Mouse (Mus musculus): Measurements from ENCODE around the gene Slc7a8. TPM values are rescaled to one million over a fixed set of nuclear protein-coding genes. Genes with fewer than 3 reads are reported as not detected.

Gene Slc7a8
- polyA plus RNA-seq, 1 experiment from 2014 or later = 5.6 TPM

- Histone ChIP-seq H3K36me3 (ENCODE audit: control insufficient read depth, insufficient read depth, low read length) (no peaks in the 10 kb centered on the region), H3K4me2 (no peak overlapping the region), H3K9me3 (replicated peaks; ENCODE audit: control insufficient read depth, low read length) (no peaks in the 10 kb centered on the region), H3K4me1 (ENCODE audit: control insufficient read depth, insufficient read depth, low read length) (no peaks in the 10 kb centered on the region), H3K27me3 (ENCODE audit: control insufficient read depth, insufficient read depth, low read length) (no peaks in the 10 kb centered on the region), H3K4me3 (ENCODE audit: low read depth, low read length) (no peak overlapping the region), H3K9ac (ENCODE audit: low read depth, low read length) (no peak overlapping the region), H3K27ac (ENCODE audit: low read depth, low read length) (no peak overlapping the region)
- no peak for ATAC-seq (replicated peaks; ENCODE audit: insufficient number of reproducible peaks, low FRiP score, low TSS enrichment)
- 63% methylated on average over 5 of the region's 5 CpGs for WGBS (ENCODE audit: insufficient replicate concordance)
Observed at GRCm38 (mm10) chr14:54727565-54727964, 54.2 kb downstream of the Slc7a8 start.

DNA sequence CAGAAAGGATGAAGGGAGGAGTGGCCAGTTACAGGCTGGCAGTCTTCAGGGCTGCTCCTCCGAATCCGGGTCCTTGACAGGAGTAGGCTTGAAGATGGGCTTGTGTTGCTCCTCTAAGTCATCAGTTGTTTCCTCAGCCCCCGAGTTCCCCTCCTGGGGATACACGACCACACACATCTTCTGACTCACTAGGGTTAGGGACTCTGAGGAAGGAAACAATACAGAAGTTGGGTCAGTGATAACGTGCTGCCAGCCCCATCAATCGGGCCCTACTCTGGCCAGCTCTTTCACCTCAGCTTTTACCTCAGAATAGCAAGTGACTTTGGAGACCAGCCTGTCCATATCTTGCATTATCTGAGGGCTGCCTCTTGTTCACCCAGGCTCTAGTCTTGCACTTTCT is 57.7 kb downstream of the Slc7a8 start:
- Histone ChIP-seq H3K4me1 (ENCODE audit: control insufficient read depth, insufficient read depth, low read length) (no peaks in the 10 kb centered on the region), H3K27me3 (ENCODE audit: control insufficient read depth, insufficient read depth, low read length) (no peaks in the 10 kb centered on the region), H3K36me3 (ENCODE audit: control insufficient read depth, insufficient read depth, low read length) (no peaks in the 10 kb centered on the region), H3K4me3 (ENCODE audit: low read depth, low read length) (no peak overlapping the region), H3K4me2 (no peak overlapping the region), H3K9ac (ENCODE audit: low read depth, low read length) (no peak overlapping the region), H3K27ac (ENCODE audit: low read depth, low read length) (no peak overlapping the region), H3K9me3 (replicated peaks; ENCODE audit: control insufficient read depth, low read length) (no peaks in the 10 kb centered on the region)
- WGBS (ENCODE audit: insufficient replicate concordance) = 55% methylated on average over 6 of the region's 6 CpGs
- ATAC-seq (replicated peaks; ENCODE audit: insufficient number of reproducible peaks, low FRiP score, low TSS enrichment) = no peak

DNA sequence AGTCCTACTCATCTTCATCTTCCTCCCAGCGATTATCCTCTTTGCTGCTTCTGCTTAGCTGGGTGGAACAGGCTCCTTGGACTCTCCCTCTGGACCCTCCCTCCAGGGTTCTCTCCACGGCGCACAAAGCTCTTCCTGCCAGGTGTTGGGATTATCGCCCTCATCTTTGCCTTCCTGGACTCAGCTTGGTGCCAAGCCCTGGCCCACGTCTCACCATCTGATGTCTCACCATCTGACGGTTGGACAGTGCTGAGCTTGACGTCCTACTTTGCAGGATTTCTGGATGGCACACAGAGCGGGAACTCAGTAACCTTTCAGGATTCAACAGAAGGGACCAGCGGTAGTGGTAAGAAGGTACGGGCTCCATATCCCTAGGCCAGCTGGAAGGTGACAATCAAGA is 60.0 kb downstream of the Slc7a8 start:
- H3K4me2 ChIP-seq = no peak overlapping the region
- H3K36me3 ChIP-seq (ENCODE audit: control insufficient read depth, insufficient read depth, low read length) = no peaks in the 10 kb centered on the region
- ATAC-seq (replicated peaks; ENCODE audit: insufficient number of reproducible peaks, low FRiP score, low TSS enrichment) = no peak
- H3K4me1 ChIP-seq (ENCODE audit: control insufficient read depth, insufficient read depth, low read length) = no peaks in the 10 kb centered on the region
- WGBS (ENCODE audit: insufficient replicate concordance) = 76% methylated on average over 10 of the region's 10 CpGs
- no peak overlapping the region for H3K9ac ChIP-seq (ENCODE audit: low read depth, low read length)
- H3K4me3 ChIP-seq (ENCODE audit: low read depth, low read length) = no peak overlapping the region
- H3K27ac ChIP-seq (ENCODE audit: low read depth, low read length) = no peak overlapping the region
- no peaks in the 10 kb centered on the region for H3K27me3 ChIP-seq (ENCODE audit: control insufficient read depth, insufficient read depth, low read length)
- no peaks in the 10 kb centered on the region for H3K9me3 ChIP-seq (replicated peaks; ENCODE audit: control insufficient read depth, low read length)

DNA sequence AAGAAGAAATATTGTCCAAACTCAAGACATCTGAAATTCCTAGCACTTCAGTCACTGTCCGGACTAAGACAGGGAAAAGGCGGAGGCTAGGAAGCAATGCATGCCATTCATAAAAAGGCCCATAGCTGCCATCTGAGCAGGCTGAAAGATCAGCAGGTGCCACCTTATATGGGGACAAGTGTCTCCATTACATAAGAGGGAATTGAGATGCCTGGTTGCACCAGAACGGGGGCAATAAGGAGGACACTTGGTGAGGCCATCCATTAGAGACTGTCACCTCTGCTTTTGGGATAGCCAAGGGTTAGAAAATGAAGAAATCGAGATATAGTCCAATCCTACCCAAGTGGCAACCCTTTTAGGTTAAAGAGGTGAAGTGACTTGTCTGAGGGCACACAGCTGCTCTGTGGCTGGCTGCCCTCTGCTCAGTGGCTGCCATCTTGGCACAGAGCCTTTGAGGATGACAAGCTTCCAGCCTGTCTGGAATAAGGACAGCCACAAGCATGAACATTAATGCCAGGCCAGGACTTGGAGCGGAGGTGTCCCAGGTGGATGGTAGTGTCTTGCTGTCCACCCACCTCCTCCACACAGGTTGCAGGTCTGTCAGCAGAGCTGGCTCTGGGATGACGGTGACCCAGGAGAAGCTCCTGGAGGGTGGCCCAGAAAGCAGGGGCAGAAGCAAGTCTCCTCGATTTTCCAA is 60.9 kb downstream of the Slc7a8 start:
- Histone ChIP-seq H3K27me3 (ENCODE audit: control insufficient read depth, insufficient read depth, low read length) (no peaks in the 10 kb centered on the region), H3K4me1 (ENCODE audit: control insufficient read depth, insufficient read depth, low read length) (no peaks in the 10 kb centered on the region), H3K4me2 (no peak overlapping the region), H3K4me3 (ENCODE audit: low read depth, low read length) (no peak overlapping the region), H3K27ac (ENCODE audit: low read depth, low read length) (no peak overlapping the region), H3K36me3 (ENCODE audit: control insufficient read depth, insufficient read depth, low read length) (no peaks in the 10 kb centered on the region), H3K9me3 (replicated peaks; ENCODE audit: control insufficient read depth, low read length) (no peaks in the 10 kb centered on the region), H3K9ac (ENCODE audit: low read depth, low read length) (no peak overlapping the region)
- ATAC-seq (replicated peaks; ENCODE audit: insufficient number of reproducible peaks, low FRiP score, low TSS enrichment) = no peak
- WGBS (ENCODE audit: insufficient replicate concordance) = 85% methylated on average over 7 of the region's 7 CpGs

GRCm38 (mm10) chr14:54720041-54720440 is 61.7 kb downstream of the Slc7a8 start:
- Histone ChIP-seq H3K4me1 (ENCODE audit: control insufficient read depth, insufficient read depth, low read length) (no peaks in the 10 kb centered on the region), H3K27me3 (ENCODE audit: control insufficient read depth, insufficient read depth, low read length) (no peaks in the 10 kb centered on the region), H3K27ac (ENCODE audit: low read depth, low read length) (no peak overlapping the region), H3K9me3 (replicated peaks; ENCODE audit: control insufficient read depth, low read length) (no peaks in the 10 kb centered on the region), H3K9ac (ENCODE audit: low read depth, low read length) (no peak overlapping the region), H3K4me3 (ENCODE audit: low read depth, low read length) (no peak overlapping the region), H3K4me2 (no peak overlapping the region), H3K36me3 (ENCODE audit: control insufficient read depth, insufficient read depth, low read length) (no peaks in the 10 kb centered on the region)
- no peak for ATAC-seq (replicated peaks; ENCODE audit: insufficient number of reproducible peaks, low FRiP score, low TSS enrichment)
- 87% methylated on average over 11 of the region's 11 CpGs for whole genome bisulfite sequencing (ENCODE audit: insufficient replicate concordance)

DNA sequence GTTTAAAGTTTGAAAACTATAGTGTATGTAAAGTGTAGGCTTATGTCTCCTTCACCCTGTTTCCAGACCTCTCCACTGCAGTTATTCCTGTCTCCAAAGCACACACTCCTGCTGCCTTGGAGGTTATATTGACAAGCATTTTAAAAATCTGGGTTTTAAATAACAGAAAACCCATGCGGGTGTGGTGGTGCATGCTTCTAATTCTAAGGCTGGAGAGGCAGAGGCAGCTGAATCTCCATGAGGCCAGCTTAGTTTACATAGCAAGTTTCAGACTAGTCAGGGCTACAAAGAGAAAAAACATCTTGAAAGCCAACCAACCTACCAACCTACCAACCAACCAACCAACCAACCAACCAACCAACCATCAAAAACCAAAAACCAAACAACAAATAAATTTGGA is 66.3 kb downstream of the Slc7a8 start:
- no peak overlapping the region for H3K4me2 ChIP-seq
- no peak for ATAC-seq (replicated peaks; ENCODE audit: insufficient number of reproducible peaks, low FRiP score, low TSS enrichment)
- H3K4me3 ChIP-seq (ENCODE audit: low read depth, low read length) = no peak overlapping the region
- H3K9me3 ChIP-seq (replicated peaks; ENCODE audit: control insufficient read depth, low read length) = no peaks in the 10 kb centered on the region
- no peak overlapping the region for H3K27ac ChIP-seq (ENCODE audit: low read depth, low read length)
- H3K4me1 ChIP-seq (ENCODE audit: control insufficient read depth, insufficient read depth, low read length) = peaks cover 2% of the 10 kb centered on the region; the same call in 1 of the 2 replicates
- no peaks in the 10 kb centered on the region for H3K36me3 ChIP-seq (ENCODE audit: control insufficient read depth, insufficient read depth, low read length)
- no peaks in the 10 kb centered on the region; the same call in 1 of the 2 replicates for H3K27me3 ChIP-seq (ENCODE audit: control insufficient read depth, insufficient read depth, low read length)
- 58% methylated on average over 1 of the region's 1 CpGs for WGBS (ENCODE audit: insufficient replicate concordance)
- no peak overlapping the region for H3K9ac ChIP-seq (ENCODE audit: low read depth, low read length)

DNA sequence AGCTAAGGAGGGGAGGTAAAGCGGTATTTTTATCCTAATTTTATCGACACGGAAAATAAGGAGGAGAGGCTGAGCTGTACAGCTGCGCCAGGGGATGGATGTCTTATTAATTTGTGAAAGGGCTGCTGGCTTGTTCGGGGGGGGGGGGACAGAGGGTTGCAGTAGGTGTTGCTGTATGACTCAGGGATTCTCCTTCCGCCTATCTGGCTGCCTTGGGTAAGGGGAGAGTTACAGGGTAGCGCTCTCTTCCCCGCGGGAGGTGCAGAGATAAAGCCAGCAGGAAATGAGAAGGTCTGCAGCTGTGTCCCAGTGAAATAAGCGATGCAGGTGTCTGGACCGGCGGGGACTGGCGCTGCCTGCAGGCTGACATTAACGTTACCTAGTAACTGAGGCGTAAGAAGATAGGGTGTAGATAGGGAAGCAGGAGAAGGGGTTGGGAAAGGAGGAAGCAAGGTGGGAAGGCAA is 67.1 kb downstream of the Slc7a8 start:
- H3K9me3 ChIP-seq (replicated peaks; ENCODE audit: control insufficient read depth, low read length) = no peaks in the 10 kb centered on the region
- H3K27me3 ChIP-seq (ENCODE audit: control insufficient read depth, insufficient read depth, low read length) = no peaks in the 10 kb centered on the region; the same call in 1 of the 2 replicates
- H3K36me3 ChIP-seq (ENCODE audit: control insufficient read depth, insufficient read depth, low read length) = no peaks in the 10 kb centered on the region
- no peak overlapping the region for H3K27ac ChIP-seq (ENCODE audit: low read depth, low read length)
- H3K4me1 ChIP-seq (ENCODE audit: control insufficient read depth, insufficient read depth, low read length) = peaks cover 2% of the 10 kb centered on the region; the same call in 1 of the 2 replicates
- no peak overlapping the region for H3K9ac ChIP-seq (ENCODE audit: low read depth, low read length)
- H3K4me3 ChIP-seq (ENCODE audit: low read depth, low read length) = peak overlapping the region; percentile 35
- no peak for ATAC-seq (replicated peaks; ENCODE audit: insufficient number of reproducible peaks, low FRiP score, low TSS enrichment)
- peak overlapping the region; percentile 75 for H3K4me2 ChIP-seq
- WGBS (ENCODE audit: insufficient replicate concordance) = 1% methylated on average over 15 of the region's 15 CpGs

- Histone ChIP-seq H3K9ac (ENCODE audit: low read depth, low read length) (no peak overlapping the region), H3K4me1 (ENCODE audit: control insufficient read depth, insufficient read depth, low read length) (peaks cover 2% of the 10 kb centered on the region; the same call in 1 of the 2 replicates), H3K9me3 (replicated peaks; ENCODE audit: control insufficient read depth, low read length) (no peaks in the 10 kb centered on the region), H3K4me3 (ENCODE audit: low read depth, low read length) (peak overlapping the region; percentile 35), H3K36me3 (ENCODE audit: control insufficient read depth, insufficient read depth, low read length) (no peaks in the 10 kb centered on the region), H3K27me3 (ENCODE audit: control insufficient read depth, insufficient read depth, low read length) (no peaks in the 10 kb centered on the region; the same call in 1 of the 2 replicates), H3K27ac (ENCODE audit: low read depth, low read length) (no peak overlapping the region), H3K4me2 (peak overlapping the region; percentile 75)
- under 1% methylated on average over 13 of the region's 13 CpGs for WGBS (ENCODE audit: insufficient replicate concordance)
- no peak for ATAC-seq (replicated peaks; ENCODE audit: insufficient number of reproducible peaks, low FRiP score, low TSS enrichment)
Observed at GRCm38 (mm10) chr14:54714121-54714520, 67.6 kb downstream of the Slc7a8 start.

DNA sequence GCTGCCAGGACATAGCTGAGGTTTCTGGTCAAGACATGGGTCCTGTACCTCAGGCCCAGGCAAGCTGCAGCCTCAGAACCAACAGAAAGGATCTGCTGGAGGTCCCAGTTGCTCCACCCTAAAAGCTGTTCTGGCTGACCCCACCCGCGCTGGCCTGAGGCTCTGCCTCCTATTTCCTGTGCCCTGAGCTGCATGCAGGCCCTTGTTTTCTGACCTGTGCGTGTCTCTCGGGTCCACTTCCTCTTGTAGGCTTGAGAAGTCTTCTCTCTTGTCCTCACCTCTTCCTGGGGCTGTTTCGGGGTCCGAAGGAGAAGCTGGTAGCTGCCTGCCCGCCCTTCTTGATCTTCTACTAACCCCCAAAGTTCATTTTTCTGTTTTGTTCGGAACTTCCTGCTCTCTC is 68.9 kb downstream of the Slc7a8 start:
- H3K27me3 ChIP-seq (ENCODE audit: control insufficient read depth, insufficient read depth, low read length) = no peaks in the 10 kb centered on the region; the same call in 1 of the 2 replicates
- no peak for ATAC-seq (replicated peaks; ENCODE audit: insufficient number of reproducible peaks, low FRiP score, low TSS enrichment)

More for the DNA sequence above, 68.9 kb downstream of the Slc7a8 start:
- Histone ChIP-seq H3K27ac (ENCODE audit: low read depth, low read length) (no peak overlapping the region; the same call in 1 of the 2 replicates), H3K9ac (ENCODE audit: low read depth, low read length) (no peak overlapping the region), H3K9me3 (replicated peaks; ENCODE audit: control insufficient read depth, low read length) (no peaks in the 10 kb centered on the region), H3K4me3 (ENCODE audit: low read depth, low read length) (no peak overlapping the region), H3K4me2 (no peak overlapping the region), H3K4me1 (ENCODE audit: control insufficient read depth, insufficient read depth, low read length) (peaks cover 2% of the 10 kb centered on the region; the same call in 1 of the 2 replicates), H3K36me3 (ENCODE audit: control insufficient read depth, insufficient read depth, low read length) (no peaks in the 10 kb centered on the region)
- 57% methylated on average over 8 of the region's 8 CpGs for WGBS (ENCODE audit: insufficient replicate concordance)

Data from heart, embryonic 11.5 days (tissue).